Comparison of ENCODE assay signal across 9 mouse cellular contexts in the genomic region with DNA sequence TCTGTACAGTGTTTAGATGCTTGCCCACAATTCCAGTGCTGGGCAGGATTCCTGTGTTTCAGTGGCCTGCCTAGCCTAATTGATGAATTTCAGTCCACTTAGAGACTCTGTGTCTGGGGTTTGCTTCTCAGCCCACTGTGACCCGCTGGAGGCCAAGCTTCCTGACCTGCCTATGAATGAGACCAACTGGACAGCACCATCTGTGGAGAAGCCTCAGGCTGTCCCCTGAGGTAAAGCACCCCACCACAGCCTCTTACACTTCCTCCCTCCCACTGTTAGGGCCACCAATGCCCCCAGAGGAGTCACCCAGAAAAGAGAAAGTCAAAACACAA. TPM values are rescaled to one million over a fixed set of nuclear protein-coding genes. Genes with fewer than 3 reads are reported as not detected.
DNase-seq lines count a peak whose midpoint lies in the region; ATAC-seq and TF ChIP-seq lines count a peak whose summit lies in the region.
"Had no signal": no experiment of that assay in that cellular context is flagged by ENCODE, and none has a peak within 500 bp of the region (broad histone marks: within the 10 kb centered on the region; RNA-seq: fewer than 3 reads in every experiment).

No protein-coding gene starts in this region.

- TF ChIP-seq EP300 in heart, adult 2 months (IDR thresholded peaks at IDR 0.05; ENCODE audit: insufficient read depth, low read depth, low read length): no peak

- 0 out of 2 replicates have a peak overlapping the region, but pooled peaks have one; percentile 19 for H3K9ac ChIP-seq in heart, adult 2 months (ENCODE audit: low read depth, low read length)
- H3K9ac ChIP-seq in liver, embryonic 12.5 days: peak overlapping the region; percentile 73

- H3K4me1 ChIP-seq in heart, adult 2 months (ENCODE audit: control insufficient read depth, insufficient read depth, low read length): peaks cover 3% of the 10 kb centered on the region
- H3K4me1 ChIP-seq in thymus, adult 2 months (replicated peaks; ENCODE audit: control insufficient read depth, insufficient read depth, low read length): peaks cover 9% of the 10 kb centered on the region
- peaks cover 59% of the 10 kb centered on the region for H3K4me1 ChIP-seq in liver, embryonic 12.5 days

- no peaks in the 10 kb centered on the region for H3K9me3 ChIP-seq in liver, embryonic 12.5 days (replicated peaks)

- intact Hi-C loops in heart, adult 2 months (cut with DNase I): no loop called here
- intact Hi-C loops in heart, postnatal 10 days (cut with DNase I): no loop called here

- TF ChIP-seq POLR2A in heart, adult 2 months (IDR thresholded peaks at IDR 0.05; ENCODE audit: insufficient read depth, low read depth, low read length): no peak; the same call in 1 of the 2 replicates
- no peak for TF ChIP-seq POLR2A in thymus, adult 2 months (IDR thresholded peaks at IDR 0.05; ENCODE audit: control insufficient read depth, extremely low read depth, insufficient read depth, low read length, poor library complexity)

- H3K36me3 ChIP-seq in heart, adult 2 months (ENCODE audit: control insufficient read depth, insufficient read depth, low read length): no peaks in the 10 kb centered on the region
- H3K36me3 ChIP-seq in thymus, adult 2 months (ENCODE audit: control insufficient read depth, insufficient read depth, low read length): no peaks in the 10 kb centered on the region
- H3K36me3 ChIP-seq in liver, embryonic 12.5 days: no peaks in the 10 kb centered on the region

- no peak for TF ChIP-seq CTCF in heart, adult 2 months (IDR thresholded peaks at IDR 0.05)
- no peak for TF ChIP-seq CTCF in thymus, adult 2 months (IDR thresholded peaks at IDR 0.05; ENCODE audit: borderline replicate concordance, control insufficient read depth, extremely low read depth, insufficient read depth, low read length, poor library complexity)

- no peaks in the 10 kb centered on the region for H3K27me3 ChIP-seq in heart, adult 2 months (ENCODE audit: control insufficient read depth, insufficient read depth, low read length)
- no peaks in the 10 kb centered on the region for H3K27me3 ChIP-seq in thymus, adult 2 months (ENCODE audit: control insufficient read depth, insufficient read depth, low read length)
- no peaks in the 10 kb centered on the region for H3K27me3 ChIP-seq in liver, embryonic 12.5 days (replicated peaks)

- H3K4me3 ChIP-seq in heart, adult 2 months: peak overlapping the region; percentile 26; the same call in 1 of the 2 replicates
- H3K4me3 ChIP-seq in thymus, adult 2 months (ENCODE audit: control insufficient read depth, insufficient read depth, low read length): peak overlapping the region; percentile 58
- peak overlapping the region; percentile 52 for H3K4me3 ChIP-seq in liver, embryonic 12.5 days

- no peaks in the 10 kb centered on the region for H3K79me2 ChIP-seq in heart, adult 2 months (replicated peaks; ENCODE audit: control insufficient read depth, insufficient read depth, low read length)

- no peak for DNase-seq in heart, adult 2 months
- no peak for DNase-seq in heart, postnatal 10 days
- no peak for DNase-seq in thymus, adult 2 months
- no peak for DNase-seq in thymus, postnatal 14 days
- no peak for DNase-seq in c-Kit-positive CD71-positive TER-119-positive erythroid progenitor cells, embryonic 14.5 days (ENCODE audit: low spot score)
- DNase-seq in adrenal gland, adult 2 months: no peak

- ATAC-seq in liver, embryonic 12.5 days: peak; percentile 8
- ATAC-seq in monocyte, adult 5-6 weeks (replicated peaks; ENCODE audit: insufficient number of reproducible peaks, low FRiP score, low TSS enrichment, poor library complexity, severe bottlenecking): no peak

- WGBS in heart, adult 2 months: 6% methylated on average over 1 of the region's 1 CpGs
- WGBS in thymus, adult 2 months: 27% methylated on average over 1 of the region's 1 CpGs
- WGBS in liver, embryonic 12.5 days (ENCODE audit: insufficient replicate concordance): 11% methylated on average over 1 of the region's 1 CpGs

- peak overlapping the region; percentile 28 for H3K27ac ChIP-seq in heart, adult 2 months
- H3K27ac ChIP-seq in thymus, adult 2 months (ENCODE audit: control insufficient read depth, insufficient read depth, low read length): peak overlapping the region; percentile 25; the same call in 1 of the 2 replicates
- peak overlapping the region; percentile 98 for H3K27ac ChIP-seq in liver, embryonic 12.5 days

- peak overlapping the region; percentile 73 for H3K4me2 ChIP-seq in liver, embryonic 12.5 days

RNA-seq across cellular contexts. Expression of gene Hsf2bp, which starts 54.8 kb away (rescaled TPM):
- total RNA-seq in heart, adult 2 months (2021): 1 to 10 TPM; 1.3 to 1.6 TPM
- 0.92 and 0.94 TPM in 2 replicates for polyA plus RNA-seq in heart, adult 2 months (2012; rRNA removed)
- total RNA-seq in heart, postnatal 10 days (2021): under 1 TPM; 0.69 to 0.97 TPM
- polyA plus RNA-seq in thymus, adult 2 months (2012; rRNA removed): 0.32 and 0.54 TPM in 2 replicates
- polyA plus RNA-seq in liver, embryonic 12.5 days (2016; fragmentation: Nextera tagmentation; extraction: Ambion mirVana): 0.13 and 0.14 TPM in 2 replicates
- total RNA-seq in adrenal gland, adult 2 months (2021): 1 to 10 TPM in 1 of 2 experiments, under 1 TPM in 1; 0.58 to 1.4 TPM
- not detected in 2 replicates for polyA plus RNA-seq in adrenal gland, adult 2 months (2012; rRNA removed)
- total RNA-seq in monocyte, adult 5-6 weeks (2017): not detected in 3 replicates
- total RNA-seq: common myeloid progenitor, adult 5-6 weeks had no signal

RNA-seq across cellular contexts. Expression of gene Rrp1b, which starts 55.1 kb away (rescaled TPM):
- 10 to 100 TPM in 1 of 2 experiments, 1 to 10 TPM in 1; 7.9 to 10.3 TPM for total RNA-seq in heart, adult 2 months (2021)
- 4.8 and 7.7 TPM in 2 replicates for polyA plus RNA-seq in heart, adult 2 months (2012; rRNA removed)
- 10 to 100 TPM in 1 of 2 experiments, 1 to 10 TPM in 1; 9.4 to 13.1 TPM for total RNA-seq in heart, postnatal 10 days (2021)
- 15.8 and 17.2 TPM in 2 replicates for polyA plus RNA-seq in thymus, adult 2 months (2012; rRNA removed)
- 51.6 and 51.7 TPM in 2 replicates for polyA plus RNA-seq in liver, embryonic 12.5 days (2016; fragmentation: Nextera tagmentation; extraction: Ambion mirVana)
- 10 to 100 TPM; 23.6 to 23.7 TPM for total RNA-seq in adrenal gland, adult 2 months (2021)
- 17.3 and 24.3 TPM in 2 replicates for polyA plus RNA-seq in adrenal gland, adult 2 months (2012; rRNA removed)
- 45.7 to 57.2 TPM (median 48.0 TPM) in 3 replicates for total RNA-seq in monocyte, adult 5-6 weeks (2017)

Comparison
In these comparisons a context has a peak if more than half of its experiments do, and no peak if none do; other contexts are left out.
1. H3K27ac ChIP-seq: peak in every context shown above with its lines; median percentile 98 in liver, embryonic 12.5 days; 28 in heart, adult 2 months; 25 in thymus, adult 2 months.